Mouse (Mus musculus) stomach, postnatal 0 days (tissue): ENCODE data around the gene Tmprss4.

ENCODE experiments used
- CTCF ChIP-seq: IDR thresholded peaks from 2 replicates; pipeline ENCODE4 v1.5.1; 2016; ENCODE audit warnings: antibody characterized with exemption, low read depth, mild to moderate bottlenecking, moderate library complexity
- EP300 ChIP-seq: optimal IDR thresholded peaks from 2 replicates; pipeline ENCODE3; 2016; ENCODE audit warnings: antibody characterized with exemption

DNA sequence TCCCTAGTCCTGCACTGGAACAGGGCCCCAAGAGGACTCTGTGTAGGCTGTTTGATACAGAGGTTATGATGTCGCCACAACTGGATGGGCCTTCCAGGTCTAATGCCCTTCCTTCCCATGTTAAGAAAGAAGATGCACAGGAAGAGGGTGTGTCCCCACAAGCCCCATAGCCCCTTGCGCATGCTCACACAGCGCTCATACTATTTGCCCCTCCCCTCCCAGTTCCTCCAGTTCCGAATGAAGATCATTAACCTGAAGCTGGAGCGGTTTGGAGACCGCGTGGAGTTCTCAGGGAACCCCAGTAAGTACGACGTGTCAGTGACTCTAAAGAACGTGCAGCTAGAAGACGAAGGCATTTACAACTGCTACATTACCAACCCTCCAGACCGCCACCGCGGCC, 78.7 kb downstream of the Tmprss4 start:
- no peak for TF ChIP-seq CTCF
- TF ChIP-seq EP300, result no peak
